Mouse (Mus musculus) thymus, postnatal 10 days (tissue): ENCODE results near the gene Gimap1.
A peak's percentile ranks its signal among the peaks of the same experiment; 100 is the strongest.

ENCODE experiments used
- DNase-seq, 2 experiments: peaks; one replicate each; pipeline ENCODE4 v3.0.0; 2021; ENCODE audit warnings: low spot score in 2 of 2

Gene Gimap1

DNA sequence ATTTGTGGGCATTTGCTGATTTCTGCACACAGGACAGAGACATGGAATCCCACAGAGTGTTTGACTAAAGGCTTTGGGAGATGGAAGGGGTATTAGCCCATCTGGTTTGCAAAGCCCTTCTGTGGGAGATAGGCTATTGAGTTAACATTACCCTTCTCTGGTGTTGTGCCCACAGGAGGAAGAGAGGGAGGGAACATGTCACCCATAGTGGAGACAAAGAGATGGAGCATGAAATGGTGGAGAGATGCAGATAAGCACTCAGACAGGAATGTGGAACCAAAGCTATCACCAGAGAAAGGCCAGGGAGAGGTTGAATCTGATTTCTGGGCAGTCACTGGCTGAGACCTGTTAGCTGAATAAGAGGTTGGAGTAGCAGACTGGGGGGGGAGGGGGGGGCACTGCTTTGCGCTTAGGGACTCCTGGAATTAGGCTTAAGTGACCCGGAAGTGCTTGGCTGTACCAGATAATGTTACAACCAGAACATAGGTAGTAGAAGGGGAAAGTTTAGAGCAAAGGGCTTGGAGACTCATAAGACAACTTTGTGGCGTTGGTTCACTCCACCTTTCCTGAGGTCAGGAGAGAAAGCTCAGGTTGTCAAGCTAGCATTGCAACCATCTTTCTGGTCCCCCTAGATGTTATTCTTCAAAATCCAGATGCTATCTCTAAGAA, 1.8 kb downstream of the Gimap1 start:
- no peak for DNase-seq

DNA sequence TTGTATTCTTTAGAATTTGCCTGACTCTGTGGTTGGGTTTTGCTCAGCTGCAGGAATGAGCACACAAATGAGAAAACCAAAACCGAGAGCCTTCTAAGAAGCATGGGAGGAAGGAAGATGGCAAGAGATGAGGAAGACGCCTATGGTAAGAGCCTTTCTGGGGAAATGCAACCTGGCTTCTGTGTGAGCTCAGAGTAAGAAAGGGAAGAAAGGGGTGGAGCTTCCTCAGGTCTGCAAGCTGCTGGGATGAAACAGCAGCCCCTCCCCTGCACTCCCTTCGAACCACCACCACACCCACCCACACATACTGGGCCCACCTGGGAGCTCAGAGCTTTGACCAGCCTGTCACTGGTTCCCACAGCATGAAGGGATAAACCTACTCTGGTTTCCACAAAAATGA, 2.4 kb downstream of the Gimap1 start:
- peak; percentile 43 to 49 for DNase-seq

DNA sequence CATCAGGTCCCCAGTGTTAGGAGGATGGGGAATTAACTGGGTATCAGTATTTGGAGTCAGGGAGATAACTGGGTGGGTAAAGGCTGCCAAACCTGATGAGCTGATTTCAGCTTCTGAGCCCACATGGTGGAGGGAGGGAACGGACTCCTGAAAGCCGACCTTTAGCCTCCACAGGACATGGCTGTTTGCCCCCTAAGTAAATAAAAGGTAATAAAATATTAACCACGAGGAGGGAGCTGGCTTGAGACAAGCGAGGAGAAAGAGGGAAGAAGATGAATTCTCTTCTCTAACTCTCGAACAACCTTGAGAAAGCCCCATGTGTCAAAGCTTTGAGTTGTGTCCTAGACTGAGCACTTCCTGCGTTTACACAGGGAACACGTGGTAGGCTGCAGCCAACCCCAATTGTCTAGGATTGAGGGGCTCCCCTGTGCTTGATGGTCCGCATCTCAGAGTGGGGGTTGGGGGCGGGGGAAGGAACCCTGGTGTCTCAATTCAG, 2.9 kb downstream of the Gimap1 start:
- DNase-seq = peak; percentile 19 to 29

DNA sequence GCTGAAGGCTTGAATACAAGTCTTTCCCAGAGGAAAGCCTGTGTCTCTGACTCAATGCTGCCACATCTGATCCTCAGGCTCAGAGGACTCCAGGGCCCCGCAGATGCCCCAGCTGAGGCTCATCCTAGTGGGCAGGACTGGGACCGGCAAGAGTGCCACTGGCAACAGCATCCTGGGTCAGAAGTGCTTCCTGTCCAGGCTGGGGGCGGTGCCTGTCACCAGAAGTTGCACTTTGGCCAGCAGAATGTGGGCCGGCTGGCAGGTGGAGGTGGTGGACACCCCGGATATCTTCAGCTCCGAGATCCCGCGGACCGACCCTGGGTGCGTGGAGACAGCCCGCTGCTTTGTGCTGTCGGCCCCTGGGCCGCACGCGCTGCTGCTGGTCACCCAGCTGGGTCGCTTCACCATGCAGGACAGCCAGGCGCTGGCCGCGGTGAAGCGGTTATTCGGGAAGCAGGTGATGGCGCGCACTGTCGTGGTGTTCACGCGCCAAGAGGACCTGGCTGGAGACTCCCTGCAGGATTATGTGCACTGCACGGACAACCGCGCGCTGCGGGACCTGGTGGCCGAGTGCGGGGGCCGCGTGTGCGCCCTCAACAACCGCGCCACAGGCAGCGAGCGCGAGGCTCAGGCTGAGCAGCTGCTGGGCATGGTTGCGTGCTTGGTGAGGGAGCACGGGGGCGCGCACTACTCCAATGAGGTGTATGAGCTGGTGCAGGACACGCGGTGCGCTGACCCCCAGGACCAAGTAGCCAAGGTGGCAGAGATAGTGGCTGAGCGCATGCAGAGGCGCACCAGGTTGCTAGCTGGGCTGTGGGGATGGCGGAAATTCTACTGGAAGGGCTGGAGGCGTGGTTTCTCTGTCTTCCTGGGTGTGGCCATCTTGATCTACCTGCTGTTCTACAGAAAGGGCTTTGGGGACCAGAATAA, 3.8 kb downstream of the Gimap1 start:
- DNase-seq = peak in 1 of 2 experiments; percentile 23

DNA sequence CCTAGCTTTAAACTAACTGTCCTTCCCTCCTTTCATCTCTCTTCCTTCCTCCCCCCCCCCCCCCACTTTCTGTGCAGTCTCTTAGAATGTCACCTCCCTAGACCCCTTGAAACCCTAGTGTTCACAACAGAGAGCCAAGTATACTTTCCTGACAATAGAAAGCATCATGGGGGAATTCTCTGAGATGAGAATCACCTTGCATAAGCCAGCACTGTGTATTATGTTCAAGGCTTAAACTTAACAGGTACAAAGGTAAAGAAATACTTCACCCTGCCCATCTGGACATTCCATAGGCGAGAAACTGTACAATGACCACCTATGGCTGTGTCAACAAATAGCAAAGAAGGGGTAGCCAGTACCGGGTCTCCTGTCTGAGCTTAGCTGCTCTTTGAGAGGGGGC, 6.6 kb downstream of the Gimap1 start:
- DNase-seq = no peak

DNA sequence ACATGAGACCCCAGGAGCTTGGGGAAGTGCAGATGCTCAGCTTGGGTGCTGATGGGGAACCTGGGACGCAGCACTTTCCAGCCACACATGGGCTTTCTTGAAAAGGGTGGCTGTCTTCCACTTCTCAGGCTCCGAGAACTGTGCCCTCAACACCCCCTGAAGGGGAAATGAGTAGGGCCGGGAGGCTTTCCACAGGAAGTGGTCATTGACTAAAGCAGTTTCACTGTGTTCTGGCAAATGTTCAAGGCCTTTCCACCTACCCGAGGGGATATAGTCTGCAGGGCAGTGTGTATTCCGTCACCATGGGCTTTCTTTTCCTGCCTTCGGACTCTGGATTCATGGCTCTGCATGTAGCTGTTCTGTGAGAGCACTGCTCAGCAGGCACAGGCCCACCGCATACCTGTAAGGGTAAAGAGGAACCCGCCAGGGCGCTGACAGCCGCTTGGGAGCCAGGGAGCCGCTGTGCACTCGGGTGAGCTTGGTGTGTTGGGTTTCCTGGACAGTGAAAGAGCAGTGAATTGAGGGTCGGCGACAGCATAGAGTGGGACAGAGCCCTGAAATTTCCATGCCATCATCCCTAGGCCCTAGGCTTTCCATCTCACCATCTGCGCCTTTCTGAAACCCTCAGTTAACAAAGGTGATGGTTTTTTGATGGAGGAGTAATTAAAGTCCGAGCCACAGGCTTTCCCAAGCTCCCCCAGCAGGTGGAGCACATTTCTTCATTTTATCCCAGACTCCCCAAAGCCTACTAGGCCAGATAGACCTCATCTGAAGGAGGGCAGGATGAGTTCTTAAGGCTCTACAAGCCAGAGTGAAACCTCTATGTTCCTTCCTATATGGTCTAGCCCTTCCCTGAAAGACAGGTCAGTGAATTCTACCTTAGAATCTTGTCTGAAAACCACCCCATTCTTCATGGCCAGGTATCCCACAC, 7.4 kb downstream of the Gimap1 start, which contains the start of gene Gimap5:
Gene Gimap5 (plus strand): TSS at position 239 of the 931 bp plus-strand sequence.
- DNase-seq = peak; percentile 49 to 64

DNA sequence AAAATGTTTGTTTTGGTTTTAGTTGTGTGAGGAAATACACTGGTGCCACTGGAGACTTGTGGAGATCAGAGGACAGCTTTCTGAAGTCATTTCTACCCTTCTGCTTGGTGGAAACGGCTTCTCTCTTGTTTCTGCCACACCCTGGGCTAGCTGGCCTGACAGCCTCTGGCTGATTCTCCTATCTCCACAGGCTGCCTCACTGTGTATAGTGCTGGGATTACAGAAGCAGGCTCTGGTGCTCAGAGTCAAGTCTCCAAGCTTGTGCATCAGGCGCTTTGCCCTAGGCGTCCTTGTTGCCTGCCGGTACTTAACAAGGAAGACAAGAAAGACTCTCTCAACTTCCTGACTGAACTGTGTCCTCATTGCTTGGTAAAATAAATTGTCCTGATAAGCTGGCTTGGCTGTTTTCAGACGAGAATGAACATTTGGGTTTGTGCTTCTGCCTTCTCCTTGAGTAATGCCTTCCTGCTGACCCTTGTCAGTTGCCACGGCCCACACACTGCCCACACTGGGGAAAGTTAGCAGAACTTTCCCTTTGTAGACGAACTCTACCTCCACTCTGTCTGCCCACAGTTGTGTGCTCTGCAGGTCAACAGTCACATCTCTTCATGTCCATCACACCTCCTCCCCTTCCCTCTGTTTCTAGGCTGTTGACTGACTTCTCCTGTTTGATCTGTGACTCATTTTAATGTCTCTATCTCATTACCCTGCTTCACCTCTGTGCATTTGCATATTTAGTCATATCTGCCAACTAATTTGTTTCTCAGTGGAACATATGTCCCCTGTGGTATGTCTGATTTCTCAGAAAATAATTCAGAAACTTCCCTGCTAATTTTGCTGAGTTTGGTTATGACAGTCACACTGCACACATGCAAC, 8.5 kb downstream of the Gimap1 start:
- DNase-seq = no peak

DNA sequence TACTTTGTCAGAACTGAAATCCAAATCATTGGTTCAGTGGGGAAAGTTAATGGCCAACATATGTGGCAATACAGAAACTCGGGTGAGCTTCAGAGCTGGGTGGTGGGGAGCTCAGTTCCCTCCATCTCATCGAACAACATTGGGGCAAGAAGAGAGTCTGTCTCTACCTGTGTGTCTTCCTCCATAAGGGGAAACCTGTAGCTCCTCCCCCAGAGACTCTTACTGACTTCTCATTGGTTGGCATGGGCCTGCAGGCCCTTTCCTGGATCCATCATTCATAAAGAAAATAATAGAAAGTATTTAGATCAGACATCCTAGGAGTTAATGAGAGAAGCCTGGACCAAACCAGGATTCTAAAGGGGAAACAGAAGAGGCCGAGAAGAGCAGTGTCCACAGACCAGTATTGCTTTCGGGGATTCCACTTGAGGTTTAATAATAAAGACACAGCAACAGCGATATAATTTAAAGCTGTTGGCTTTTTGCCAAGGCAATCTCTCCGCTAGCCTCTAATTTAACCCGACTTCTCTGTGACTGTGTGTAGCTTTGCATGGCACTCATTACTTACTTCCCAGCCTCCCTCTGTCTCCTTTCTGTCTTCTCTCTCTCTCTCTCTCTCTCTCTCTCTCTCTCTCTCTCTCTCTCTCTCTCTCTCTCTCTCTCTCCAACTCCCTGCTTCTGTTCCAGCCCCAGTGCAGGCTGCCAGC, 24.9 kb downstream of the Gimap1 start:
- no peak for DNase-seq

DNA sequence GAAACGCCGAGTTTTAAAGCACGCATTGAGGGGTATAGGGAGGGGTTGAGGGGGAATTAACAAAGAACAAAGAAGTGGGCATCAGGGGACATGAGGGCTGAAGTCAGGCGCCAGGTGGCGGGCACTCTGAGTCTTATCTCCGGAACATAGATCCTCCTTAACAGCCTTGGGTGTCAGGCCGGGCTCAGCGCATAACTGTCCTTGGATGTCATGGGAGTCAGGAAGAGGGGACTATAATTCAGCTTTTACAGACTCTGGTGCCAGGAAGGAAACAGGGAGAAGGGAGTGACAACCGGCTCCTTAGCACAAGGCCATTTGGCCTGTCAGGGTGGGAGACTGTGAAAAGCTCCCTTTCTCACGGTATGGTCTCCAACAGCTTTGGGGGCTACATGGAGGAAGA, 25.6 kb downstream of the Gimap1 start:
- DNase-seq = no peak

DNA sequence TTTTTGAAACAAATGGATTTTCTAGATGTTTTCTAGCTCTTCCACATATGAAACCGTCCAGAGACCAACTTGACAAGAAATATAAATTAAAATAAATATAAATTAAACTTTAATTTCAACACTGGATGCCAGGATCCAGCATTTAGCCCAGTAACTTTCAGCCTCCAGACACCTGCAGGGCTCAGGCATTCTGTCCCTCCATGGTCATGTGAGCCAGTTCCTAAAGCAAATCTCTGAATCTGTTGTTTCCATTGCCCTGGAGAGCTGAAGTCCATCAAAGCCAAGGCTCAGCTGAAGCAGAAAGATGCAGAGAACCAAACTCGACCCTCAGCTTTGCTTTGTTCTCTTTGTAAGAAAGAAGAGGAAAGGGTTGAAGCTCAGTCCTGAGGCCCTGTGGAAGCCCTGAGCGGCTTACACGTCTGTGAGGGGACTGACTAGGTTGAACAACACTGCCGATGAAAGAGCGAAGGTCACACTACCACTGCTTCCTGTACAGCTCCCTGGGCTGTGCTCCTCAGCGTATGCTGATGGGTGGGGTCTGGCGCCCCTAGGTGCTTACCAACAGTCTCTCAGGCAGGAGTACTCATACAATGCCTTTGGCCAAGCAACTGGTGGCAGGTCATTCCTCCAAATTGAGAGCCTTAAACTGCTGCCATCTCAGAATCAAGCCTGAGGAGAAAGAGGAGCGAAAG, 29.5 kb downstream of the Gimap1 start:
- peak; percentile 68 to 69 for DNase-seq

DNA sequence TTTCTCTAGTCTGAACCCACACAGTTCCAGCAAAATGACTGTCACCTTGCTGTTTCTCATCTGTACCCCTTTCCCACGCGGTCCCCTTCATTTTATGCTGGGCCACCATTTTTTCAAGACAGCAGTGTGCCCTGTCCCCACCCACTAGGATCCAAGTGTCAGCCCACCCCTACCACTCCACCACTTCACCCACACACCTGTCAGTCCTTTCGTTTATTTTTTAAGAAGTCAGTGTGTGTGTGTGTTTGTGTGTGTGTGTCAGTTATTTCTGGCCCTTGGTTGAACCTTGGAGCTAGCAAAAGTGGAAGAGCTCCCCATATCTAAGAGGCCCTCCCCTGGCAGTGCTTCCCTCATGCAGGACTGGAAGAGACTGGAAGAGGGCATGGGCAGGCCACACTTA, 30.1 kb downstream of the Gimap1 start:
- DNase-seq = no peak

DNA sequence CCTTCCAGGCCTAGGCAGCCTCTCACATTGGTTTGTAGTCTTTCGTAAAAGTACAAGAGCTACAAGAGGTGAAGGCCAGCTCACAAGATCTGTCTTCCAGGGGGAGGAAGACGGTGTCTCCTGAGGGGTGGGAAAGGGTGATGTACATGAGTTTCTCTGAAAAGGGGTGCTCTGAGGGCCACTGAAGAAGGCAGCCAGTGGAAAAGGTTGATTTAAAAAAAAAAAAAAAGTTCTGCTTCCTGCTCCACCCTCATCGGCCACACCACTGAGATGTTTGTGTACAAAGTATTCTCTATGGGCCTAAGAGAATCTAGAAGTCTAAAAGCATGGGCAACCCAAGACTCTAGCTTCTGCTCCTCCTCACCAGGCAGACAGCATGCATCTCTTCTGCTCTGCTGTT, 31.8 kb downstream of the Gimap1 start, which contains the start of gene Gimap3:
Gene Gimap3 (minus strand): TSS at position 156 of the 400 bp plus-strand sequence.
- peak in 1 of 2 experiments; percentile 6 for DNase-seq

DNA sequence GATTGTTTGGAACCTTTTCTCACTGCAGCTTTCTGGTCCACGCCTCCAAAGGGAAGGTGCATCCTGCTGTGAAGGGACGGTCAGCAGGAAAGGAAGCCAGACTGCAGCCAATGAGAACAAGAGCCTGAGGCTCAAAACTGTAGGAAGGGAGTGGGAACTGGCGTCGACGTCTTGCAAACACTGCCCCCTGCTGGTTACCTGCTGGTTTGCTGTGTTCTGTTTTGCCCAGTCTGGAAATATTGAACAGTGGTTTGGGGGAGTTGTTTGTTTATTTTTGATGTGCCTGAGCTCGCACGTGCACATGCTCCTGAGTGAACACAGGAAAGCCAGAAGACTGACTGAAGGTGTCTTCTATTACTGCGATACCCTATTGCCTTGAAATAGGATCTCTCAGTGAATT, 33.2 kb downstream of the Gimap1 start:
- DNase-seq = peak; percentile 57 to 91

DNA sequence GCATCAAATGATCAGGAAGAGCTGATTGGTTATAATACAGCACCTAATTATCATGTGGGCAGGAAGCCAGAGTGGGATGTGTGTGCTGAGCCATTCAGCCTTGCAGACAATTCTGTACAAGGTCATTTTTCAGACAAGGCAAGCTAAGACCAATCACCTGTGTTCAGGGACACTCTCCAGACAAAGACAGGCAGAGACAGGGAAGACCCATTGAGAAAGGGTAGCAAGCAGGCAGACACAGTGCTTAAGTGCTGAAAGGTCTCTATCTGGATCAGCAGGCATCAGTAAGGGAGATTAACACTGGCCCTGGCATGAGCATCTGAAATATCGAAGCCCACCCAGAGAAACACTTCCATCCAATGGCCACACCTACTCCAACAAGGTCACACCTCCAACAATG, 45.6 kb downstream of the Gimap1 start:
- DNase-seq = no peak

DNA sequence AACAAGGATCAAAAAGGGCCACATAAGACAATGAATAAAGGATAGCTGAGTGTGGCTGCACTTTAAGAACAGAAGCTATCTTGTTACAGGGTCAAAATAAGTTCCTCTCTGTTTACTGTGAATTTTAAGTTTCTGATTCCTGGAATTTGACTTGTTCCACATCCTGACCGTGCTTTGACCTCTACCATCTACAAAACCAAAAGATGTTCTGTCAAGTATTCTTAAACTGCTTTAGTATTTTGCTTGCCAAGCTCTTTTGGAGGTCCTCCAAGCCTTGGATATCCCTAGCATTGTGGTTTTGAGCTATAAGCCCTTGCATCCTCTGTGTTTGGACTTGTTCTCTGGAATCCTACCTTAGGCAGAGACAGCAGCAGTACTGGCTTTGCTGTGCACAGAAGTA, 46.3 kb downstream of the Gimap1 start:
- DNase-seq = no peak

DNA sequence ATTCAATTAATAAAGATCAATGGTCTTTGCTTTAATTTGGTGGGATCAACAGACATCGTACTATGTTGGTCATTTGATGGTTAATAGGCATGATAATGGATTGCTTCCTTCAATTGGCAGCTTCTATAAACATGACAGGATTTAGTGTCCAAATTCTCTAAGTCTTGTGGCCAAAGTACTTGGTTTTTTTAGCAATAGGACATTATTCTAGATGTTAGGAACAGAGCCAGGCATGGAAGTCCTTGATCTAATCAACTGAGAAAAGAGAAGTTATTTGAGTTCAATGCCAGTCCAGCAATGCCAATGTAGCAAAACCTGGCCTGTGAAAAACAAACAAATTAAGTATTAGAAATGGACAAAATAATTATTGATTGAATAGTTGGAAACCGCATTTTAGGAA, 46.7 kb downstream of the Gimap1 start:
- no peak for DNase-seq

DNA sequence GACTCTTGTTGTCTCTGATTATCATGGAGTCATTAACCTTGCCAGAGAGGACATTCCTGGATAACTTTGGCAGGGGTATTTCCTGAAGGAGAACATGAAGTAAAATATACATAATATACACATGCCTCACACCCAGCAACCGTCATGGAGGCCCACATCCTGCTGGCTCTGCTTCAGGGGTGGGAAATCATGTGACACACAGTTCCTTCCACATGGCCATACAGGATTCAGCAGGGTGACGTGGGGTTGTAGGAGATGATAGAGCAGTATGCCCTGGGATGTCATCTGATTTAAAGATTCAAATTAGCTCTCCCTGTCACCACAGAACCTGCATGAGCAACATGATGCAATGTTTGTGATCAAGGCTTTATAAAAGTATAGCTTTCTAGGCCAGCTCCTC, 49.0 kb downstream of the Gimap1 start:
- no peak for DNase-seq
